Mouse (Mus musculus): ENCODE data around the gene Olfr1484.
"Not testable (repeated sequence)": the region's sequence is repeated elsewhere in the genome, so short reads cannot be mapped to it uniquely, and the experiment has no call there.

Gene Olfr1484

GRCm38 (mm10) chr19:13583211-13583610 is at the start of gene Olfr1484:
Olfr1484 (plus strand) TSS chr19:13583511.
- DNase-seq = no peak

- not testable (repeated sequence) for DNase-seq
These were observed 33.8 kb downstream of the Olfr1484 start, which contains the start of gene Olfr1487 for GRCm38 (mm10) chr19:13617075-13617474. Olfr1487 (plus strand) TSS chr19:13617375.

GRCm38 (mm10) chr19:13631321-13631720 is 48.0 kb downstream of the Olfr1484 start, which contains the start of gene Olfr1489:
Olfr1489 (plus strand) TSS chr19:13631621.
- DNase-seq = no peak

All from kidney, postnatal 14 days (tissue).